Mouse (Mus musculus) gastrocnemius, postnatal 4 days (tissue): ENCODE data around the gene 5730596B20Rik. TPM values are rescaled to one million over a fixed set of nuclear protein-coding genes. Genes with fewer than 3 reads are reported as not detected.

Experiments
- DNase-seq, 2 experiments: peaks; one replicate each; pipeline ENCODE4 v3.0.0; 2021 to 2022; ENCODE audit warnings: low spot score in 2 of 2, mixed read lengths in 2 of 2
- total RNA-seq, 2 experiments: library from RNA; stranded (reverse); gene quantifications; 2 replicates each; pipeline ENCODE4 v1.2.3; 2021

The 5730596B20Rik gene
- total RNA-seq, 2 experiments from 2014 or later, result 0.34 to 0.54 TPM

- DNase-seq, result no peak
These were observed 17.4 kb downstream of the 5730596B20Rik start for GRCm38 (mm10) chr6:52194690-52195089.

GRCm38 (mm10) chr6:52196811-52197210 is 19.5 kb downstream of the 5730596B20Rik start:
- DNase-seq, result no peak

- DNase-seq, result peak in 1 of 2 experiments; percentile 34
These were observed 20.0 kb downstream of the 5730596B20Rik start for GRCm38 (mm10) chr6:52197271-52197670.

GRCm38 (mm10) chr6:52200073-52200750 is 22.9 kb downstream of the 5730596B20Rik start:
- DNase-seq, result no peak

- no peak for DNase-seq
These were observed 23.5 kb downstream of the 5730596B20Rik start for GRCm38 (mm10) chr6:52200751-52201250.

GRCm38 (mm10) chr6:52201269-52201668 is 24.0 kb downstream of the 5730596B20Rik start:
- no peak for DNase-seq

GRCm38 (mm10) chr6:52202362-52203120 is 25.2 kb downstream of the 5730596B20Rik start:
- DNase-seq, result no peak

GRCm38 (mm10) chr6:52203121-52203370 is 25.7 kb downstream of the 5730596B20Rik start:
- DNase-seq, result no peak

- DNase-seq, result peak in 1 of 2 experiments; percentile 36
These were observed 26.2 kb downstream of the 5730596B20Rik start for GRCm38 (mm10) chr6:52203371-52204049.

GRCm38 (mm10) chr6:52204050-52204752 is 26.9 kb downstream of the 5730596B20Rik start, which contains the start of gene Hoxa5:
TSS of gene Hoxa5 (minus strand) at chr6:52204587.
- peak in 1 of 2 experiments; percentile 75 for DNase-seq

- no peak for DNase-seq
These were observed 27.9 kb downstream of the 5730596B20Rik start for GRCm38 (mm10) chr6:52205221-52205620.

GRCm38 (mm10) chr6:52205638-52206621 is 28.6 kb downstream of the 5730596B20Rik start:
- no peak for DNase-seq

- no peak for DNase-seq
These were observed 29.8 kb downstream of the 5730596B20Rik start for GRCm38 (mm10) chr6:52206882-52207683.

- no peak for DNase-seq
These were observed 30.3 kb downstream of the 5730596B20Rik start for GRCm38 (mm10) chr6:52207684-52207976.

- peak in 1 of 2 experiments; percentile 50 for DNase-seq
These were observed 31.0 kb downstream of the 5730596B20Rik start, which contains the start of gene Hoxa6 for GRCm38 (mm10) chr6:52208072-52208867. TSS of gene Hoxa6 (minus strand) at chr6:52208722.

- DNase-seq, result no peak
These were observed 31.8 kb downstream of the 5730596B20Rik start for GRCm38 (mm10) chr6:52208868-52209684.

GRCm38 (mm10) chr6:52209685-52210046 is 32.4 kb downstream of the 5730596B20Rik start:
- no peak for DNase-seq
